Mouse (Mus musculus) left cerebral cortex, postnatal 14 days (tissue): Measurements from ENCODE around the gene Olfr1113. TPM values are rescaled to one million over a fixed set of nuclear protein-coding genes. Genes with fewer than 3 reads are reported as not detected.
"Not testable (repeated sequence)": the region's sequence is repeated elsewhere in the genome, so short reads cannot be mapped to it uniquely, and the experiment has no call there.

Experiments
- DNase-seq, 2 experiments: peaks; one replicate each; pipeline ENCODE4 v3.0.0; 2021 to 2022; ENCODE audit warnings: low spot score in 2 of 2, mixed read lengths in 1 of 2
- intact Hi-C: fragments of 180-260 bp; cut with DNase I; formaldehyde crosslinking; loops from one replicate; pipeline ENCODE4 v1.15.1; 2025
- long read RNA-seq, 2 experiments: library from polyadenylated mRNA; stranded (forward); transcript quantifications; one replicate each; pipeline ENCODE4 v2.0.0; 2021
- microRNA-seq, 2 experiments: library from miRNA; unstranded; fragments of <30 nt; microRNA quantifications; one replicate each; pipeline ENCODE4 v1.2.0; 2022
- total RNA-seq, 2 experiments: library from RNA; stranded (reverse); gene quantifications; 2 replicates each; pipeline ENCODE4 v1.2.3; 2021

The Olfr1113 gene
- total RNA-seq = not detected
- long read RNA-seq, experiment 1 = 0 reads
- long read RNA-seq, experiment 2 = 0 reads

GRCm38 (mm10) chr2:87208670-87209069, at the start of gene Olfr1113:
TSS of gene Olfr1113 (plus strand) at chr2:87208970.
- intact Hi-C loops = no loop called here
- DNase-seq = no peak

- not testable (repeated sequence) for DNase-seq
Measured at GRCm38 (mm10) chr2:87167731-87168130, 41.0 kb upstream of the Olfr1113 start.

GRCm38 (mm10) chr2:87187498-87187897, 21.3 kb upstream of the Olfr1113 start, which contains the start of gene Olfr1112:
TSS of gene Olfr1112 (plus strand) at chr2:87187798.
- DNase-seq = no peak
- intact Hi-C loops = no loop called here

More at GRCm38 (mm10) chr2:87167731-87168130, 41.0 kb upstream of the Olfr1113 start:
- intact Hi-C loops = not testable (repeated sequence)

GRCm38 (mm10) chr2:87247713-87248112, 38.9 kb downstream of the Olfr1113 start, which contains the start of gene Olfr1115:
TSS of gene Olfr1115 (plus strand) at chr2:87248013.
- intact Hi-C loops = no loop called here
- no peak for DNase-seq

Small RNA genes within 50 kb of the gene (microRNA-seq; reads per million reads assigned to microRNA genes)
- 0 reads per million in 2 experiments for gene Gm27438

Other genes with a start within 250 kb of the Olfr1113 start
- not detected for gene Olfr1099, start 248.3 kb upstream of the Olfr1113 start, total RNA-seq
- not detected for gene Olfr1100, start 229.0 kb upstream of the Olfr1113 start, total RNA-seq
- not detected for gene Olfr1101, start 217.7 kb upstream of the Olfr1113 start, total RNA-seq
- gene Olfr1102, start 210.6 kb upstream of the Olfr1113 start, total RNA-seq = not detected
- gene Olfr1104, start 181.9 kb upstream of the Olfr1113 start, total RNA-seq = not detected
- not detected for gene Olfr1105, start 172.4 kb upstream of the Olfr1113 start, total RNA-seq
- gene Olfr1106, start 156.7 kb upstream of the Olfr1113 start, total RNA-seq = not detected
- gene Olfr1107, start 133.2 kb upstream of the Olfr1113 start, total RNA-seq = not detected
- gene Olfr1109, start 113.0 kb upstream of the Olfr1113 start, total RNA-seq = not detected
- not detected for gene Olfr259, start 94.4 kb upstream of the Olfr1113 start, total RNA-seq
- gene Olfr1110, start 68.7 kb upstream of the Olfr1113 start, total RNA-seq = not detected
- not detected for gene Olfr1111, start 56.3 kb upstream of the Olfr1113 start, total RNA-seq
- not detected for gene Olfr1112, start 21.2 kb upstream of the Olfr1113 start, total RNA-seq
- not detected for gene Olfr1115, start 39.0 kb downstream of the Olfr1113 start, total RNA-seq
- not detected for gene Olfr1116, start 58.6 kb downstream of the Olfr1113 start, total RNA-seq
- not detected for gene Olfr1118, start 98.6 kb downstream of the Olfr1113 start, total RNA-seq
- not detected for gene Olfr1120, start 145.8 kb downstream of the Olfr1113 start, total RNA-seq
- not detected for gene Olfr1121, start 160.9 kb downstream of the Olfr1113 start, total RNA-seq
- gene Olfr1122, start 176.9 kb downstream of the Olfr1113 start, total RNA-seq = under 1 TPM in 1 of 2 experiments, not detected in 1; 0.07 TPM
- gene Olfr1123, start 207.7 kb downstream of the Olfr1113 start, total RNA-seq = not detected
- gene Olfr1124, start 221.3 kb downstream of the Olfr1113 start, total RNA-seq = not detected
- not detected for gene Olfr1126, start 245.0 kb downstream of the Olfr1113 start, total RNA-seq